Mouse (Mus musculus) gastrocnemius, adult 8-10 months (tissue): Measurements from ENCODE around the gene Edem1. TPM values are rescaled to one million over a fixed set of nuclear protein-coding genes. Genes with fewer than 3 reads are reported as not detected.
A peak's percentile ranks its signal among the peaks of the same experiment; 100 is the strongest.
"Not testable (repeated sequence)": the region's sequence is repeated elsewhere in the genome, so short reads cannot be mapped to it uniquely, and the experiment has no call there.

Source experiments
- DNase-seq, 2 experiments: peaks; one replicate each; pipeline ENCODE4 v3.0.0; 2022; ENCODE audit warnings: low spot score in 2 of 2
- total RNA-seq, 4 experiments: library from RNA; stranded (reverse); gene quantifications; 2 replicates each; pipeline ENCODE4 v1.2.4; 2022

Gene Edem1
- total RNA-seq, 4 experiments from 2014 or later, result 3.2 to 5.8 (median 4.8) TPM

DNA sequence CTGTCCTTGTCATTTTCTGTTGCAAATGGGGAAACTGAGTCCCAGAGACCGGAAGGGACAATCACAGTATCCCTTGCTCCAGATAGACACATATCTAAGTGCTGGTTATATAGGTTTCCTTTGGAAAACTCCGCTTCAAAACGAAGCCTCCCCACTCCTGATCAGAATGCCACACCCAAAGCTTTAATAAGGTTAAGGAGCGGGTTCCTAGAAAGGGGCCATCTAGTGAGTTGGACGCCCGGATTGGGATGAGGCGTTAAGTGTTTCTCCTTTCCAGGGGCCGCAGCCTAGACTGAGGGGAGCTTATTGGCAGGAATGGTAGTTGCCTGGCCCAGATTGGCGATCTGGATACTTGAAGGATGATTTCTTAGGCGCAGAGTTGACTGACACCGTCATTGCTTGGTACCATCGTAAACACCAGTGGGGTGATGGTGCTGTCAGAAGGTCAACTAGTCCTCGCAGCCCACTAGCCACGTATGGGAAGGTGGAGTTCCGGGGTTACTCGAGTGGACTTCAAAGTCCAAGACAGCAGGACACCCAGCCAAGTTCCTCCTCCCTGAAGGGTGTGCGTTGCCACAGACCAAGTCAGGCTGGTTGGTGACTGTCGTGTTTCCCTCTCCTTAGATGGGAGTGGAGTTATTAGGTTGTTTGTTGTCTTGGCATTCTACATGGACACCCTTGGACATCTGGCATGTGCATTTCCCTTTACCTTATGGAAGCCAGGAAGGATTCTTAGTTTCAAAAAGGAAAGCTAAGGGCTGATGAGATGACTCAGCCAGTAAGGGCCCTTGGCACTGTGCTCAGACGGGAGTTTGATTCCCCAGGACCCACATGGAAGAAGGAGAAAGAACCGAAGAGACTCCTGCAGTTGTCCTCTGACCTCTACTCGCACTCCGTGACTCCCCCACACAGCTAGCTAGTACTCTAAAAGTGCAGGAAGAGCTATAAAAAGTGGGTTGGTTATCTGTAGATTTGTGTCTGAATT lies 1.2 kb downstream of the Edem1 start:
- DNase-seq, result peak in 1 of 2 experiments; percentile 23

DNA sequence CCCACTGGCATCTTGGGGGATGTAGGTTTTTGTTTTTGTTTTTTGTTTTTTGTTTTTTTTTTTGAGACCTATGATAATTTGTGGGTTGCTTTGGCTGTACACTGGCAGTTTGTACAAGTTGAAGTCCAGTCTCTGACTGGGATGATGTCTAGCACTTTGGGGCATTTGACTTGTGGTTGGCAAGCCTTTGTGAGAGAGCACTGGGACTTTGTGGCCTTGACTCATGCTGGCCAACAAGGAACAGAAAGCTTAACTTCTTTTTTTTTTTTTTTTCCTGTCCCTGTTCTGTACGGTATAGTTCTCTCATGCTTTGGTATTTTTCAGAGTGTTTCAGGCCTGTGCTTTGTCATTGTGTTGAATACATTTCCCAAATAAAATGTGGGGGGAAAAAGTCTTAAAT lies 3.7 kb downstream of the Edem1 start:
- DNase-seq, result no peak

DNA sequence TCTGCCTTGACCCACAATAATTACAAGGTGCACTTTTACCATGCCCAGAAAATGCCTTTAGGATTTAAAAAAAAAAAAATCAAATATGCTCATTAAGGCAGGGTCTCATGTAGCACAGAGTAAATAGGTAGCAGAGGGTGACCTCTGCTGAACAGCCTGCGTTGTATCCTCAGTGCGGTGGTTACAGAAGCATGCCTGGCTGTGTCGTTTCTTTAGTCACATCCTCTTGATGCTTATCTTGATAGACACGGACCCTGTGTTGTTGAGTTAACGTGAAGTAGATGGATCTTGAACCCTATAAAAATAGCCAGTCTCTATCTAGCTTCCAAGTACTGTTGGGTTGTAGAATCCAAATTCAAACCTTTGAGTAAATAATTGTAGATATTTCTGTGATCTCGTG lies 4.5 kb downstream of the Edem1 start:
- no peak for DNase-seq

DNA sequence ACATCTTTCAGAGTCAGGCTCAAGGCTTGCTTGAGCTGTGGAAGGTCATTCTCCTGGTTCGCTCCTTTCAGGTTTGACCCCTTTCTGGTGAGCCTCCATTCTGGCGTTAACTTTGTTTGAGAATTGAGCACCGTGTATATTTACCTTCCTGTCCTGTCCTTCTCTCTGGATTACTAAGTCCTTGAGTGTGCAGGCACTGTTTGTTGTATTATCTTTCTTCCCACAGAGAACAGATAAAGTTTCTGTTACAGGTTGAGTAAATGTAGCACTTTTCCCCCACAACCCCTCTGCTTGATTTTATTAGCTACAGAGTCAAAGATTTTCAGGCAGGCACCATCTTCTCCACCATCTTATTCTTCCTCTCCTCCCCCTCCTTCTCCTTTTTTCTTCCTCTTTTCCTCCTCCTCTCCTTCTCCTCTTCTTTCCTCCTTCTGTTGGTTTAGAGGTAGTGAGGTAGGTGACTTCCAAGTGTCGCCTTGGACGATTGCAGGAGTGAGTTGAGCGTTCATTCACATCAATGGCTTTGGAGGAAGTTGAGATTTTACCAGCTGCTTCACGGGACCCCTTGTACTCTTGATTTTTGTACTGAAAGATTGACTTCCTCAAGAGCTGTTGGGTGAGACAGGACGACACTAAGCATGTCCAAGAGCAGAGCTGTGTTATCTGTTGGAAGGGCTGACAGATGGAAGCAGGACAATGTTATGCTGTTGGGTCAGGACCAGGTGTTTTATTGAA lies 5.7 kb downstream of the Edem1 start:
- DNase-seq, result no peak

DNA sequence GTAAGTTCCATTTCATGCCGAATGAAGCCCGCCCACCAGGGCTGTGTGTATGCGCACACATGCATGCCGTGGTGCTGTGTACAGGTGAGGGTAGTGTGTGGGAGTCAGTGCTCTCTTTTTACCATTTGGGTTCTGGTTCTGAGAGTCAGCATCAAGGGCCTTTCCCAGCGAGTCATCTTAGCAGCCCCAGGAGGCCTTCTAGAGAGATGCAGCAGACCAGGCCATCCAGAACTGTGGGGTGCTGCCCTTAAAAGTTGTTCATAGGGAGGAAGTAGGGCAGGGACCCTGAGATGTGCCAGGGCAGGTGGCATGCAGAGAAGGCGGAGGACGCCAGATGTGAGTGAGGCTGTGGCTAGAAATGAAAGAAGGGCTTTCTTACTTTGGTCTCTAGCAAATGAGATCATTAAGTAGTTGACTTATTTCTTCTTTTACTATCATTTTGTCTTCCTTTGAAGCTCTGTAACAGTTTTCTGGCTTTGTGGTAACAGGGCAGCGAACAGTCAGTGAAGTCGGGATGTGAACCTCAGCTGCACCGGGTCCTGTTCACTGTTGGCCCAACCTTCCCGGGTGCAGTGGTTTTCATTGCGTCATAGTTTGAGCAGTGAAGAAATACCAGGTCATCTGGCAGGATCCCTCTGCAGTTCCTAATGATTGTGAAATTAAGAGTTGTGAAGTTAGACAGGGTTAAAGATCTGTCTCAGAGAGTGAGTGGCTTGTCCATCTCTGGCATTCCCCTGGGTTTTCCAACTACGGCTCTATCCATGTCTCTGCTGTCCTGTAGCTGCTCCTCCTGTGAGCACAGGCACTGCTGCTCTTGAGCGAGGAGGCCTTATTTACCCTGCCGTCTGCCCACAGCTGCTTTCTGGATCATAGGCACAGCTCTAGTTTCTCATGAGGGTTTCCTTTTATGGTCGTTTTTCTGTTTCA lies 7.6 kb downstream of the Edem1 start:
- peak in 1 of 2 experiments; percentile 16 for DNase-seq

DNA sequence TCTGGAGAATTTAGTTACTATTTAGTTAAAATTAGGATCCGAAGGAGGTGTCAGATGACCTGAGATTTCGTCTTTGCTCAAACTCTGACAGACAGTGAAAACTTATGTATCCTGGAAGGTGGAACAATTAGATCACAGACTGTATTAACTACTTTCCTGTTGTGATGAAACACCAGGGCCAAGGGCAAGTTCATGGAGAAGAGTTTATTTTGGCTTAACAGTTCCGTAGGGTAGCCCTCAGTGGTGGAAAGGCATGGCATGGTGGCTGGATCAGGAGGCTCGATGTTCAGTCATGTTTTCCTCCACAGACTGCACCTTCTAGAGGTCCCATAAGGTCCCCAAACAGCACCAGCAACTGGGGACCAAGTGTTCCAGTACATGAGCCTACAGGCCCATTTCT lies 8.6 kb downstream of the Edem1 start:
- no peak for DNase-seq

DNA sequence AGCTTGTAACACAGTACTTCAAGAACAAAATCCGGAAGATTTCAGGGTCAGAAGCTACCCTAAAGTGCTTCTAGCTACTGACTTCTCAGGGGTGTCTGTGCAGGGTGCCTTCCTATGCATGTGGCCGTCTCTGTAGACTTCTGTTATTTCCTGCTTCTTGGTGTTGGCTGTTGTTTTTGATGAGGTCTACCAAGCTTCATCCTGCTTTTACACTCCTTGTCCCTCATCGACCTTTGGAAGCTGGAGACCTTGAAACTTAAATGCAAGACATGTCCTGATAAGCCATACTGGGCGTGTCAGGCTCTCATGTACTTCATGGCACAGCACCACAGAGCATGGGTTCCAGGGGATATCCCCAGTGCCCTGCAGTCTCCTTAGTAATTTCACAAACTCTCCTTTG lies 9.5 kb downstream of the Edem1 start:
- DNase-seq, result no peak

DNA sequence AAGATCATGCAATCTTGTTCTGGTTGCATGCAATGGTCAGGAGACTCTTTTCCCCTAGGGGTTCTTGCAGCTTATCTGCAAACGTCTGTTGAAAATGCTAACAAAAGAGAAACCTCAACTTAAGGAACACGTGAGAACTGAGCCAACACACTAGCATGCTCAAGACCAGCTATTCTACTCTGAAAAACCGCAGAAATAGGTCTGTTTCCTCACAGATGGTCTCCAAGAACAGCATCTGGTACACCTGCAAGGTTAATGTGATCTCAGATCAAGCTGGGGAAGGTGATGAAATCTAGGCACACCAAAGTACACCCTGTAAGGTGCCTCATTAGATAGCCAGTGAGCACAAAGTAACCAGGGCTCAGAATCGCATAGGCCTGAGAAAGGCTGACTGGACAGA lies 11.0 kb downstream of the Edem1 start:
- DNase-seq, result no peak

DNA sequence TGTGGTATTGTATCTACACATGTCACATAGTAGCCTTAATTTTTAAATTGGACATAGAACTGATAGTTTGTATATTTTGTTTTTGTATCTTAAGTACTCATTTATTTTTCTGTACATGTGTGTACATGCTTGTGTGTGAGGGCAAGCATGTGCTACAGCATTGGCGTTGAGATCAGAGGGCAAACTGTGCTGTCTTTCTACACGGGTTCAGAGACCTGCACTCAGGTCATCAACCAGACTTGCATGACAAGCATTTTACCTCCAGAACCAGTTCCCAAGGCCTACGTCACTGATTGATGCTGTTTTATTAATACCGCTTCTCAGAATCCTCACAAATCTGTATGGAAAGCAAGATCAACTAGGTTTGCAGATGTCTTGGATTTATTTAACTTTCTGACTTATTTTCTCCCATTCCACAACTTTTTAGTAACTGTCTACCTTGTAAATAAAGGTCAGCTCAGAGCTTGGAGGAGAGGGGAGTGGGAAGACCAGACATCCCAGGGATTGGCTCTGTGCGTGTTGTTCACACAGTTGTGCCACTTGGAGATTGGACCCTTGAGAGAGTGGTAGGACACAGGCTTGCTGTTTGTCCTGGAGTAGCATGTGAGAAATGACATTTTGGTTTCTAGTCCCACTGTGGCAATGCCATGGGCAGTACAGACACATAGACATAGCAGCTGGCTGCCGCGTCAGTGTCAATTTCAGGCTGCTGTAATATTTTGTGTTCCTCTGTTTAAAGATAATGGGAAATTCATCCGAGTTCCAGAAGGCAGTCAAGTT lies 12.6 kb downstream of the Edem1 start:
- no peak for DNase-seq

DNA sequence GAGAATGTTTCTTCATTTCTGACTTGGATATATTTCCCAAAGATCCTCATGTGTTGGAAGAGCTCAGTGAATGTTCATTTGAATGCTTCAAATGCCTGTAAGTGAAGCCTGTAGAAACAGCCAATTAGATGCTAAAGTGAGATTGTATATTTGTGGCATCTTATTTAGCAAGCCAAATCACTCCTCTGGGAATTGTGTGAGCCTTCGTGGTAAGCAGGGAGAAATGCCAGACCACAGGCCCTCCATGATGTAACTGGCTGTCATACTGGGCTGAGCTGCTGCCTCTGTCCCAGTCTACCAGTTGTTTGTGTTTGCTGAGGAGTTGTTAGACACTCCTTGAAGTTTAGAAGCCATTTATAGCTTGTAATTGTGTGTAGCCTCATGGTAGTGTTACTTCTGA lies 15.2 kb downstream of the Edem1 start:
- DNase-seq, result no peak

DNA sequence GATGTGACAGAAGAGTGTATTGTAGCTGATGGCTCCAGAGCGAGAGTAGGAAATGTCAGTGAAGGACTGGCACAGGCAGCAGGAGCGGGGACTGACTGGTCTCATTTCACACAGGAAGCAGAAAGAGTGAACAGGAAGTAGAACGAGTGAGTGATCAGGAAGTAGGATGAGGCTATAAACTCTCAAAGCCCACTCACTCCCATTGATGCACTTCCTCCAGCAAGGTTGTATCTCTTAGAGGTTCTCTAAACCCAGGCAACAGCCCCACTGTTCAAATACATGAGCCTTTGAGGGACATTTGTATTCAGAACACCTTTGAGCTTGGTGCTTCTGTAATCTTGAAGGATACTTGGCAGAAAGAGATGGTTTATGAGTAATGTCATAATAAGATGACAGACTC lies 15.7 kb downstream of the Edem1 start:
- no peak for DNase-seq

DNA sequence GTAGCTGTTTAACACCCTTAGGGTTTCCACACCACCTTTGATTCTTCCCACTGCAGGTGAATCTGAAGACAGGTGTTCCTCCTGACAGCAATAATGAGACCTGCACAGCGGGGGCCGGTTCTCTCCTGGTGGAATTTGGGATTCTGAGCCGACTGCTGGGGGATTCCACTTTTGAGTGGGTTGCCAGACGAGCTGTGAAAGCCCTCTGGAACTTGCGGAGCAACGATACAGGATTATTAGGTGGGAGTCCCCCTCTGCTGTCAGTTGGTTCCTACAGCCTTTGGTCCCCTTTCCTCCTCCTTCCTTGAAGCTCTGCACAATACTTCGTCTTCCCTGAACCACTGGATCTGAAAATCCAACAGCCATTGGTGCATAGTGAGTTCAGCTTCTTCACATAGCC lies 16.3 kb downstream of the Edem1 start:
- DNase-seq, result no peak

DNA sequence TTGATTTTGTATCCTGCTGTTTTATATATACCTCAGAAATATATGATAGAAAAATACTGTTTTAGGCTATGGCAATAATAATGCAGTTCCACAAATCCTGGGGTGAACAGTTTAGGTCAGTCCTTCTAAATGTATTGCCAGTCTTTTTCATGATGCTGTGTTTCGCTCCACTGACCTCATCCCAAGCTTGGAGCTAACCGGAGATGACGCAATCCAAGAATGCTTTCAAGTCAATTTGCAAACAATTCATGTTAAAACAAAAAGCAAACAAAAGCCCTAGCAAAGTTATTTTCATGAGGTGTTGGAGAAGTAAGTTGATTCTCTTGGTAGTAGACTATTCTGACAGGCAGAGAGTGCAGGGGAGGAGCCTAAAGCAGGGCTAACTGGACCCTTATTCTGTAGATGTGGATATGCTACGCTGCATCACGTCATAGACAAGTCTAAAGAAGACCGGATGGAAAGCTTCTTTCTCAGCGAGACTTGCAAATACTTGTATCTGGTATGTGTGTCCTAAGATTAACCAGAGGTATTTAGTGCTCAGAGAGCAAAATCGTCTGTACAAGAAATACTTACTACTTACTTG lies 23.7 kb downstream of the Edem1 start:
- DNase-seq, result no peak

DNA sequence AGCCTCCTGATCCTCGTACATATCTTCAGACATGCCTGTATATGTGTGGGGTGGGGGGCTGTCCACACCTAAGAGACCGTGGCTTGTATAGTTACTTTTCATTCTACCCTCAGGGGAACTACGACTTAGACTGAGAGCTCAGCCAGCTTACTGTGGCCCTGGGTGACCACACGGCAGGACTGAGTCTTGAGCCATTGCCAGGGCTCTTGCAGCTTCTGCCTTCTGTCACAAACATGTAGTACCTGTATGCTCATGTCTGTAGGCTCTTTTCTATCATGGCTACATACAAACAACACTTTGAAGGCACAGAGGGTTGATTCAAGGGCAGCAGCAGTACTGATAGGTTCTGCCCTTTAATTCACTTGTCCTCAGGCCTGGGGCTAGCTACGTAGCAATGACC lies 24.5 kb downstream of the Edem1 start:
- no peak for DNase-seq

DNA sequence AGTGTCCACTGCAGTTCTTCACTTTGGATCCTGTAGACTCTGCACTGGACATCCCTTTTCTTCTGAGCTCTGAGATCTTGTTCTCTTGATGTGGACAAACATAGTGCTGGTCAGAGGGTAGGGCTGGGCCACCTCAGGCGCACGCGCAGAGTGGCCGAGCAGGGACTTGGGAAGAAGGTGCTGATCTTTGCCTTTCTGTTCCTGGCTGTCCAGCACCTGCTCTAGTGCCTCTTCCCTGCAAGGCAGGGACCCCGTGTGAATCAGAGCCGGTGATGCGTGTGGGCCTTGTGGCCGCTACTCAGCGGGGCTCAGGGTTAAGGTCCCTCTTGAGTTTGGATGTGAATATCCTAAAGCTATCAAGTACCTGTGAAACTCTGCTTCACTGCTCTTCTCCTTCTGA lies 30.1 kb downstream of the Edem1 start:
- no peak for DNase-seq

DNA sequence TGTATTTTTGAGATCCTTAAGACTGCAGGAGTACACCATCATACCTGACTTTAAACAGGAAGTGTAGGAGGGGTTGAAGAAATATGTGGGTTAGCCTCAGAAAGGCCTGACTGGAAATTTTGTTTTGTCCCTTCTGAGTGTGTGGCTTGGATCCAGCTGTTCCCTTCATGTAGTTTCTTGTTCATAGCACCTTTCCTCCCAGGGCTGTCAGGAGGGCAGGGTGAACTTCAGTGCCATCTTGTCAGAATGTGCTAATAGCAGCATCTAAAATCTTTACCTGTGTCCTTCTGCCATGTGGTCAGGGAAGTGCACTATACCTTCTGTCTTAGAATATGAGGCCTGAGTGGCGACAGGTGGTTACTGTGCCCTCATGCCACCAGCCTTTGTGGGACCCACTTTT lies 32.8 kb downstream of the Edem1 start:
- no peak for DNase-seq

DNA sequence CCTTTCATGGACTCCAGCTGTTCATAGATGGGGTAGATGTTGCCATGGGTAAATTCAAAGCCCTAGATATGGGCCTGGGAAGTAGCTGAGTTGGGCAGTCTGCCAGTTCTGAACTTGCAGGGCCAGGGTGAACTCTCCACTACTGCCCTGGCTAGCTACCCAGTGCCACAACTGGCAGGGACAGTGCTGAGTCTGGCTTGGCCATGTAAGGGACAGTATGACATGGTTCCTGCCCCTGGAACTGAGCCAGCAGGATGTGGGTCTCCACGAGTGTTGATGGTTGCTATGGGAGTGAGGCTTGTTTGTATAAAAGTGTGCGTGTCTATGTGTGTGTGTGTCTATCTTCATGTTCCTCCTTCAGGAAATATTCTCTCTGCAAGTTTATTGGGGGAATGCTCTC lies 34.1 kb downstream of the Edem1 start:
- DNase-seq, result no peak

DNA sequence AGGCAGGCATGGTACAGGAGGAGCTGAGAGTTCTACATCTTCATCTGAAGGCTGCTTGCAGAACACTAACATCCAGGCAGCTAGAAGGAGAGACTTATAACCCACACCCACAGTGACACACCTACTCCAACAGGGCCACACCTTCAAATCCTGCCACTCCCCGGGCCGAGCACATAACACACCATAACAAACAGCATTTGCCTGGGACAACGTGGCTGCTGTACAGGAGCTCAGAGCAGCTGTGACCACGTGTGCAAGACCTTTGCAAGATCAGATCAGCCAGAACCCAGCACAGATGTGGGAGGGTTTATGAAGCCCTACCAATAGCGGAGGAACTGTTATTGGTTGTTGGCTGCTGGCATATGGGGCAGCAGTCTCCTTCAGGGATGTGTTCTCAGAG lies 37.9 kb downstream of the Edem1 start:
- DNase-seq, result no peak

DNA sequence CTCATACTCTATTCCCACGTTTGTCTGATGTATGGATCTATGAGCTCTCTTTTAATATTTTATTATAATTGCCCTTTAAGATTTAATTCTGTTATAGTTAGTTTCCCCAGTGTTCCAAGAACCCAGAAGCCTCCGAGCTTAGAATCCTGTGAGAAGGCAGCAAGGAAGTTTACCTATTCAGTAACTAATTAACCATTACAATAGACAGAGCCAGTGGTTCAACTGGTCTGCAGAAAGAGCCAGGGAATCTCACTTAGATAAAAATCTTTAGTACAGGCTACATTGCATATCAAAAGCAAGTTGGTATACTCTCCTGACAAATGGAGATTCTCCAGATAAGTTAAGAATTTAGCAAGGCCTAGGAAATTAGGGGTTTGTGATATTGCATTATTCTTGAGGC lies 40.6 kb downstream of the Edem1 start:
- not testable (repeated sequence) for DNase-seq

DNA sequence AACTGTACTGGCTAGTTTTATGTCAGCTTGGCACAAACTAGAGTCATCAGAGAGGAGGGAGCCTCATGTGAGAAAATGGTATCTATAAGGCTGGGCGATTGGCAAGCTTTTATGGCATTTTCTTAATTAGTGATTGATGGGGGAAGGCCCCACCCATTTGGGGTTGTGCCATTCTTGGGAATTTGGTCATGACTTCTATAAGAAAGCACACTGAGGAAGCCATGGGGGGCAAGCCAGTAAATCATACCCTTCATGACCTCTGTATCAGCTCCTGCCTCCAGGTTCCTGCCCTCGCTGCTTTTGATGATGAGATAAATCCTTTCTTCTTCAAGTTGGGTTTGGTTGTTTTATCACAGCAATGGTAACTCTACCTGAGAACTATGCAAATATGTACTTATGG lies 42.0 kb downstream of the Edem1 start:
- no peak for DNase-seq
